Mouse (Mus musculus) urinary bladder, postnatal 14 days (tissue): Measurements from ENCODE around the gene Hspg2.
A peak's percentile ranks its signal among the peaks of the same experiment; 100 is the strongest.

Experiments
- DNase-seq: peaks from one replicate; pipeline ENCODE4 v3.0.0; 2021; ENCODE audit warnings: low spot score

Gene Hspg2

DNA sequence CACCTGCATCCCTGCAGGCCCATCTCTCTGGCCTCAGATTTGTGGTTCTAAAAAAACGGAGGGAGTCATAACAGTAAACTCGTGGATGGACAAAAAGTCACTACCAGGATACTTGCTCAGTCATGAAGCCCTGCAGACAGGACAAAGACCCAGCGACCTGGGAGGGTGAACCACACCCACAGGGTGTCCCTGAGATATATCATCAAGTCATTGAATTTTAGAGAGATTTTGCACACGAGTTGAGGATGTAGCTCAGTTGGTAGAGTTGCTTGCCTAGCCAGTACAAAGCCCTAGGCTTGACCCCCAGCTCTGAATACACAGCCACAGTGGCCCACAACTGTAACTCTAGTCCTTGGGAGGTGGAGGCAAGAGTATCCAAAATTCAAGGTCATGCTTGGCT lies 7.4 kb upstream of the Hspg2 start:
- no peak for DNase-seq

DNA sequence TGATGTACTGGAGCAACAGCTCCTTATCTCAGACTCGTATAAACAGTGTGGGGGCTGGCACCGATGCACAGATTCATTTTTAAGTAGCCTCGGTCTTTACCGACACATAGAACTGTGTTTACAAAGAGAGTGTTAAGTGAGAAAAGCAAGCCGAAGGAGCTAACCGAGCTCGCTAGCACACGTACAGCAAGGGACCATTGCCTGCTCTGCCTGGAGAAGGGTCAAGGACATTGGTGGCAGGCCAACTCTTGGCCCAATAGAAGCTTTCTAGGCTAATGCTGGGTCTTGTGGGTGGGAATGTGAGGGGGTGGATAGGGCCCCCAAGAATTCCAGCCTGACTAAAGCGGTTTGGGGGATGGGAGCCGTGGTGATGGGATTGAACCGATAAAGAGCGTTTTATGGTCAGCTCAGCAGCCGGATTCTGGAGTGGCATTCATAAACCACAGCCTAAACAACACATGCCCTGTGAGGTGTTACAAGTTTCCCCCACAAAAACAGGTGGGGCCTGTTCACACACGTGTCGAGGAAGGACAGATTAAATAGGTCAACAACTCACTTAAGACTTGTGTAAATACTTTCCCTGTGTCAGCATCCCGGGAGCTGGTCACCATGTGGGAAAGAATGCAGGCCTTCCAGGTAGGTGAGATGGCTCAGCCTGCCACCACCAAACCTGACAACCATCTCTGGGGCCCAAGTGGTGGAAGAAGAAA lies 6.4 kb upstream of the Hspg2 start:
- DNase-seq, result no peak

DNA sequence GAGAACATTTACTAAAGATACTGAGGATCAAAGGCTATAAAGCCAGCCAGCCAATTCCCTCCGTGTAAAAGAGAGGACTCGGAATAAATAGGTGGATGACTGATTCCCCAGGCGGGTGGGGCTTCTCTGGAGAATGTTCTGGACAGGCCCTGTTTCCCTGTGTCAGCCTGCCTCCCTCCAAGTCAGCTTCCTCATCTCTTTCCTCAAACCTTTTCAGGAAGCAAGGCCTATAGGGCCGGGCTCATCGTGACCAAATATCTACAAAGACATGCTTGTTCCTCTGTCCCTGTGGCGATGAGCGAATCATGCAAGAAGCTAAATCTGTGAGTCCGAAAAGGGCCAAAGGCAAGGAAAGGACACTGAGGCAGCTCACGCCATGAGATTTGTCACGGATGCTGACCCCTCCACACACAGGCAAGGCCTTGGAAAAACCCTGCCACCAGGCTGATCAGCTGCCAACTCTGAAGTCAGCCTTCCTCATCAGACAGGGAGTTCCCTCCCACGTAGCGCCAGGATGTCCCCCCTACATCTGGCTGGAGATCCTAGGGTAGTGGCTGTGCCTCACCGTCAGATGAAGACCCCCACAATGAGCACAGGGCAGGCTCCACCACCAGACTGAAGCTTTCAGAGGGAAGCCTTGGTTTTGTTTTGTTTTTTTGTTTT lies 3.3 kb upstream of the Hspg2 start:
- no peak for DNase-seq

DNA sequence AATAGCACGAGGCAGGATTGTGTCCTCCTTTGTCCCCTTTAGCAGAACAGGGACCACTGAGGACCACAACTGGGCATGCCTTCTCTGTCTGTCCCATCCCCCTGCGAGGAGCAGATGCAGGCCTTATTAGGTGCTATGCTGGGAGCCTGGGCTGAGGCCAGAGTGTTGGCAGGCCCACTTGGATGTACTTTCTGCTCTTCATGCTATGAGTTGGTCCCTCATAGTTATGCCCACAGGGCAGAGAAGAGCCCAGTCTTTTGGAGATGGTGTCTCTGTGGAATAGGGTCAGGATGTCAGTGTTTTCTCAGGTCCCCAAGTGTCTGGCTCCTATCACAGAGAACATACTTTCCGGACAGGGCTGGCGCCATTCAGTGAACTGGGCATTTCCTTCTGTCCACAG lies 1.6 kb upstream of the Hspg2 start:
- no peak for DNase-seq

DNA sequence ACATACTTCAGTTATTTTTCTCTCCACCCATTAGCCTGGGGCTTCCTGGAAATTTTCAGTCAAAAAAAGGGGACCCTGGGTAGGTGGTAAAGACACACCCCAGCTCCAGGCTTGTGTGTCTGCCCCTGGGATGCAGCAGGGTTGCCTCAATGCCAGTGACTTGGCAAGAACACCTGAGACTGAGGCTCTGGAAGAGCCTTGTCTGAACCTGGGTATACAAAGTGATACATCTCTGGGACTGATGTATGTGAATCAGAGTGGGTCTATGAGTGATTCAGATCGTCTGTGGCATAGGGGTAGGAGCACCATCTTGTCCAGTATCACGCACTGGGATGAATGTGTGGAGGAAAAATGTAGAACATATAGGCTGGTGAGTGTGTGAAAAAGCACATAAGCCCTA lies 1.0 kb upstream of the Hspg2 start:
- DNase-seq, result no peak

DNA sequence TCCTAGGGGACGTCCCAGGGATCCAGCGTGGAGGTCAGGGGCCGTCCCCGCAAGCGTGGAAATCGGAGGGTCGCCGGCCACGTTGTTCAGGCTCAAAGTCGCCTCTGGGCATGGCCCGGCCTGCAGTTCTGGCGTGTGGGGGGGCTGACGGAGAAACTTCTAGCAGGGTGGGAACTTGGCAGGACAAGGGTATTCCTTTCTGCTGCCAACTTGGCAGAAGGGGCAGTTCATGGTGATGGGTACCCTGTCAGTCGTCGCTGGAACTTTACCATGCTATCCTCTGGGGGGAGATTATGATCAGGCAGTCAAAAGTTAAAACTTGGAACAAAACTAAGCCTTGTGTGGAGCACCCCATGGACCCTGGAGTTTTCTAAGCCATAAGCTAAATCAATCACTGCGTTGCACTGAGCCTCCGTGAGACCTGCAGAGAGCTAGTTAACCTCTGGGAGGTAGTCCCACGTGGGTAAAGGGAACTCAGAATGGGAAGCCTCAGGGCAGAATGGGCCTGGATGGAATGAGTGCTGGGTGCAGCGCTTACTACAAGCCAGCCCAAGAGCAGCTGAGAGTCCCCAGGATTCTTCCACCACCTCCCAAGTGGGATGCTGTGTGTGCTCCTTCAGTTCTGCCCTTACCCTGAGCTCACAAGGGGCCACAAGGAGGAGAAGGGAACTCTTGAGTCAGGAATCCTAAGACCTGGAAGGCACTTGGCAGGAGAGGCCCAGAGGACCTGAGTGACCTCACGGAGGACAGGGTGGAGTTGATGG lies 694 bp downstream of the Hspg2 start:
- DNase-seq, result no peak

DNA sequence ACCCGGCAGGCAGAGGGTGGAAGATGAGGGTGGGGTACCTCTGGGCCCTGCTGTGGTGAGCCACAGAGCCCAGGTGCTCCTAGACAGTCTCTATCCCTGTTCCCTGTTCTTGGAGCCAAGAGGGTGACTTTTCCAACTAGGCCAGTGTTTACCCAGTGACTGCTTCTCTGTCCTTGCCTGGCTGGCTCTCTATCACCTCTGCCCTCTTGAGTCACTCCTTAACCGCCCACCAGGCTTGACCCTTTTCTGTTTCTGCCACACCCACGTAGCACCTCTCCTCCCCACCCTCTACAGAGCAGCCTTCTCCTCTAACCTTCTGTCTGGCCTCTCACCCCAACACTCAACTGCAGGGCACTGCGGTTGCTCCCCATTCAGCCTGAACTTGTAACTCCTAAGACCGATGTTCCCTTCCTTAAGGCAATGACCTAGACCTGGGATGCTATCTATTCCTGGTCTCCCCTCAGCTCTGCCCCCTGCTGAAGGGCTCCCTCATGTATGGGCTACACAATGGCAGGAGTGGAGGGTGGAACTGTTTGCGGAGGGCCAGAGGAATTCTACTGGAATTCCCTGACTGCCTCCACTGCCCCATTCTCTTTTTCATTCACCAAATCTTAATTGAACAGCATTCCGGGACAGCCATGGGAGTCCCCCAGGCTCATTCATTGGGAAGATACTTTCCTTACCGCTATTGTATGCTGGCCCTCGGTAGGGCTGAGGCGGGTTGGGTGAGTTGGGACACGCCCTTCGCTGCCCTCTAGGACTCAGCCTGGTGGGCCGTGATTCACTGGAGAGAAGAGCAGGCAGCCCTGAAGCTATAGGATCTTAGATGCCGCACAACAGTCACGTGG lies 1.5 kb downstream of the Hspg2 start:
- DNase-seq, result no peak

DNA sequence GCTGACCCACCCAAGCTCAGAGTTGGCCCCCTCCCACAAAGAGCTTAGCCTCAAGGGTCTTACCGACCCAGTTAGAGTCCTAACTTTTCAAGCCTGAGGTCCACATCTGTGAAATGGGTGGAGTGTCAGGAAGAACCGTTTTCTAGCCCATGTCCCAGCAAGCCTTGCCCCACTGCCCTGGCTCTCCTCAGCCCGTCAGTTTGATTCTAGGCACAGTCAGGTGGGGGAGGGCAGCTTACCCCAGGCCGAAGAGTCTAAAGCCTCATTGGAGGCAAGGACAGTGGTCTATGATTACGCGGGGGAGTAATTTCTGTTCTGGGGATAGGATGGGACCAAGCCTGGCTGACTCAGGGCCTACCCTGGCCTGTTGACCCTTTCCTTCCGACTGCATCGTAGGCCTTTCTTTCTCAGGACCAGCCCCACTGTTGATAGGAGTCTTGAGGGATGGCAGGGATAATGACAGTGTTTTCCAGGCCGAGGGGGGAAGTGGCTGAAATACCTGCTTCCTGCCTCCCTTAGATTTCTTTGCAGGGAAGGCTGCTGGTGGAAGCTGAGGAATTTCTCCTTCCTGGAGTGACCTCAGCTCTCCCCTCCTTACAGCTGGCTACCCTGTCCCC lies 2.2 kb downstream of the Hspg2 start:
- no peak for DNase-seq

DNA sequence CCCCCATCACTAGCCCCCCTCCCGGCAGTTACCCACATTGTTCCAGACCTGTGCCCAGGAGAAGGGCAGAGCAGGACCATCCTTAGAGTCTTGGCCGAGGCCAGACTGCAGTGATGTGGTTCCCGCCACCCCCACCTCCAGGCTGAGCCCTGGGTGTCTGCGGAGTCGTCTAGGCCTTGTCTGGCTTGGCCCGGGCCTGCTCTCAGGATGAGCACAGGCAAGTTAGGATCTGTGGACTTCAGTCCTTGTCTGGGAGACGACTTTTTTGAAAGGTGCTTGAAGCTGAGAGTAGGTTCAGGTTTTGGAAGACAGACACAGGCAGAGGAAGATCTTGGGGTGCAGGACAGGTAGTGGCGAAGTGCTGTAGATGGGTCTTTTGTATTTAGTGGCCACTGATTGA lies 2.8 kb downstream of the Hspg2 start:
- no peak for DNase-seq

DNA sequence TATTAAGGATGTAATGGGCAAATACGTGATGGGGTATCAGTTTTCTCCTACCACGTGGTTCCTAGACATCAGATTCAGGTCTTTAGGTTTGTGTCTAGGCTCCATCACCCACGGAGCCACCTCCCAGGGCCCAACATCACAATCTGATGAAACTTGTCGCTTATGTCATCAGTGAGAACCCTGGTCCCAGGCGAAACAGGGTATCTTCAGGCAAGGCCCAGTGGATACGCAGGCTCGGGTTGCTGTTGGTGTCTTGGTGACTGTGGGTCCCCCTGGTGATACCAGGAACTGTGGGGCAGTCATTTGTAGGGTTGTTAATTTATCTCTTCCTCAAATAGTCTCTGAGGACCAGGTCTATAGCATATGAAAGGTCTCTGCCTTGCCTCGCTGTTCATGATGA lies 4.7 kb downstream of the Hspg2 start:
- no peak for DNase-seq

DNA sequence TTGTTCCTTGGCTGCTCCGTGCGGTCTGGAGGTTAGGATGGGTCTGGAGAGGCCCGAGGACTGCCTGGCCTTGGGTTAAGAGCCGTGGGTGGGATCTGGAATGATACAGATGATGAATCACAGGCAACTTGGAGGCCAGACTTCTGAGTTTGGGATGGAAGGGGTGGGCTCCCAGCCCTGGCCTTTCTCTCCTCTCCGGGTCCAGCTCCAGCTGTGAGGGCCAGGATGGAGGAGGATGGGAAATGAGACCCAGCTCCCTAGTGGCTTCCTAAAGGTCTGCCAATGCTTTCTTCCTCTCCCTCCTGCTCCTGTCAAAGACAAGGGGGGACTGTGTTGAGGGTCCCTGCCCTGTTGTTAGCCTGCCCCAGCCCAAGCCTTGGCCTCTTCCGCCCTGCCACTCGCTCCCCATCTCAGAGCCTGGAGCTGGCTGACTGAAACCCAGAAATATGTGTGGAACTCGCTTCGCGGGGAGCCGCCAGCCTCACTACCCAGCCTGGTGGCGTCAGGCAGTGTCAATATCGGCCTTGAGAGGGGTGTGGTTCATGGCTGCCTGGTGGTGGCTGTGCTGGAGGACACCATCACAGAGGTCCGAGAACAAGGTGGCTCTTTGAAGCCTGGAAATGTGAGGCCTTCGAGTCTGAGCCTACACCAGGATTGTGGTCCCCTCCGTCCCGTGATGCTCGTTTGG lies 5.3 kb downstream of the Hspg2 start:
- DNase-seq, result peak; percentile 66

DNA sequence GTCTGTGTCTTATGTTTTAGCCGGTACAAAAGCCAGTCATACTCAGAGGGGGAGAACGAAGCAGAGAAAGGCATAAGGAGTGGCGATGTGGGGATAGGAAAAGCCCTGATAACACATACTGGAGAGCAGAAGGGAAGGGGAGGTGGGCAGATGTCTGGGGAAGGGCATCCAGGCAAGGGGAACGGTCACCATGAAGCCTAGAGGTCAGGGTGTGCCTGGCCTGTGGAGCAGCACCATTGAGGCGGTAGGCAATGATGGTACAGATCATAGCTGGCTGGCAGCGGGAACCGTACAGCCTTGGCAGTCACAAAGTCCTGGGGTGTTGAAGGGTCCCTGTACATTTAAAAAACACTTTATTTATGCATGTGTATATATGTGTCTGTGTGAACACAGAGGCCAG lies 6.1 kb downstream of the Hspg2 start:
- no peak for DNase-seq

DNA sequence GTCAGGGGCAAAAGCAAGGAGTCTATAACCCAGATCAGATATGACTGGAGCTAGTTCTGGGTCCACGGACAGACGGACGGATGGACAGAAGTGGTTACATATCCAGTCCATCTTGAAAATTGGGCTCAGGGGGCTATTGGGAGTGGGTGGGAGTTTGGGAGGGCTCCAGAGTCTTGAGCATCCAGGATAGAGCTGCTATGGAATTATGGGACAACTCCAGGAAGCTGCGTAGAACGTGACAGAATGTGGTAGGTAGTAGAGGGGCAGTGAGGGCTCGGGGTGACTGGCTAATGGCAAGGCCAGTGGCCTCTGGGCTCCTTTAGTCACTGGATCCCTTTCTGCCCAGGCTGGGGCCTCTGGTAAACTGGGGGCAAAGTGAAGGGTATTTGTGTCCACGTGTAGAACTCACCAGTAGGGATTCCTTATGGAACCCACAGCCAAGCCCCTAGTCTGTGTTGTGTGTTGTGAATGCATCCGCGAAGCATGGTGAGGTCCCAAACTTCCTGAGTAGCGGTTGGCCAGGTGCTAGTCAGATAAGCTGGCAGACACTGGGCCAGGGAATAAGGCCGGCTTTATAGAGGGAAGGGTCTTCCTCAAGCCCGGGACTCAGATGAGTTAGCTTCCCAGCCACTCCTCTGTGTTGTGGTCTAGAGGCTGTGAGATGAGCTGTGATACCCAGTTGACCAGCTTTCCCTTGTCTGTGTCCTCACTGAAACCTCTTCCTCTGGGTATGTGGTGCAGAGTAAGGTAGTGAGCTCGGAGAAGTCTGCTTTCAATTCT lies 6.9 kb downstream of the Hspg2 start:
- DNase-seq, result no peak

DNA sequence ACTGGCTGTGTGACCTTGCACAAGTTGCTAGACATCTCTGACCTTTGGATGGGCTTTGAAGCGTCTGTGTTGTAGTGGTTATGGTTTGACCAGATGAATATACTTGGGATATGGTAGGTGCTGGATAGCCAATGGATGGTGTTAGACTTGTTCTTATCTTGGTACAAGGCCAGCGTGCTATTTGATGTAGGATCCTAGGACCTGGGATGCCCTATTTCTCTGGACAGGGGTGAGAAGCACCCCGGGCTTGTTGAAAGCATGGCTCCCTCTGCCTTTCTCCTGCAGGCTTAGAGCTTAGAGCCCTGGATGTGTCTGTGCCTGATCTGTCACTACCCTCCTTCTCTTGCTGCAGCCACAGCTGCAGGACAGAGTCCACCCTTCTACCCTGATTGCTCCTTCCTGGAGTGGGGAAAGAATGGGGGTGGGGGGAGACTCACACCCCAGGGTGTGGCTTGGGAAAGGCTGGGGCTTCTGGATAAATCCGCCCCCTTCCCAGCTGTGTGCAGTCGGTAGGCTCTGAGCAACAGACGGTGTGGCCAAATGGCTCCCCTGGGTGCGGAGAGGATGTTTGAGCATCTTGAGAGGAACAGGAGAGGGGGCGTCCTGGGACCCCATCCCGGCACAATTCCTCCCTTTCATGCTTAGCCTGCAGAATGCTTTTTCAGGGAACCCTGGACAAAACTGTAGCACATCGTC lies 7.6 kb downstream of the Hspg2 start:
- peak; percentile 63 for DNase-seq

DNA sequence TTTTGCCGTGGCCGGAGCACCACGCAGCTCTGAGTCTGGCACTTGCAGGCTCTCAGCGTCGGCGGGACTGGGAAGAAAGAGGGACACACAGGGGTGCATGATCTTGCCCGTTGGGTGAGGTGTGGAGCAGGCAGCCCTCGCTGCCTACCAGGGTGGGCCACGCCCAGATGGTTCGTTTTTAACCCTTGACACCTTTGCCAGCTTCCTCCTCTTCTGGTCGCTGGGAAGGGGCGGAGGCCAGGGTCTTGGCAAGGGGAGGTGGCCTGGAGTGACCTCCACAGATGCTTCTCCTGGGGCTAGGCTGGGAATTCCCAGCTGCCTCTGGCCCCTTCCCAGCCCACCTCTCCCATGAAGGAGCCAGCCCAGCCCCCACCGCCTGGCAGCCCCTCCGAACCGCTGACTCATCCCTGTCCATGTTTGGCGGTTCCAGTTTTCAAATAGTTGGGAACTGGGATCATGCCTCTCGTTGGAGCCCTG lies 8.2 kb downstream of the Hspg2 start:
- DNase-seq, result peak; percentile 72

DNA sequence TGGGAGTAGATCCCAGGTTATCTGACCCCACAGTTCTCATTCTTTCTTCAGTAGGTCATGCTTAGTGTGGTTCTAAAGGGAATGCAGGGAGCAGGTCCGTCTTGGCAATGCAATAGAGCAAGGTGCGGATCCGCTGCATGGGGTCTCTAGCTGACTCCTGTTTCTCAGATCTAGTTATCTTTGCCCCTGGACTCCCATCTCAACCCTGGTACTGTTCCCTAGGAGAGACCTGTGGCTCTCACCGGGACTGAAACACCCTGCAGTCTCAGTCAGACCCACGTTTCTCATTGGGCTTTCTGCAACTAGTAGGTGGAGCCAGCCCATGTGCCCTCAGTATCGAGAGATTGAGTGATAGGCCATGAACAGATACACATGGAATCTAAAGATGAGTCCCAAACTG lies 9.0 kb downstream of the Hspg2 start:
- no peak for DNase-seq

DNA sequence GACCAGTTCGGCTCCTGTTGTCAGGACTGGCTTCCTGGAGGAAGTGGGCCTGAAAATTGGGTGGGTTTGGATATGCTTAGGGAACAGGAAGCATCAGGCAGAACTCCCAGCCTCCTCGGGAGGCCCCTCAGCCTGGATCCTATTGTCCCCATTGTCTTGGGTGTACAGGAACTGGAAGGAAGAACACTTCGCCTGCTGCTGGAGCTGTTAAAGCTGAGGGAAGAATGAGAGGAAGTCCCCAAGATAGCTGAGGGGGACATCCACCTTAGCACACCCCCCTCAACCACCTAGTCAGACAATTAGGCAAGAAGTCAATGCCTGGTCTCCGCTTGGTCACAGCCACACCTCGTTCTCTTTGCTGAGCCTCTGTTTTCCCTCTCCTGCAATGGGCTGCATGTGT lies 9.7 kb downstream of the Hspg2 start:
- no peak for DNase-seq

DNA sequence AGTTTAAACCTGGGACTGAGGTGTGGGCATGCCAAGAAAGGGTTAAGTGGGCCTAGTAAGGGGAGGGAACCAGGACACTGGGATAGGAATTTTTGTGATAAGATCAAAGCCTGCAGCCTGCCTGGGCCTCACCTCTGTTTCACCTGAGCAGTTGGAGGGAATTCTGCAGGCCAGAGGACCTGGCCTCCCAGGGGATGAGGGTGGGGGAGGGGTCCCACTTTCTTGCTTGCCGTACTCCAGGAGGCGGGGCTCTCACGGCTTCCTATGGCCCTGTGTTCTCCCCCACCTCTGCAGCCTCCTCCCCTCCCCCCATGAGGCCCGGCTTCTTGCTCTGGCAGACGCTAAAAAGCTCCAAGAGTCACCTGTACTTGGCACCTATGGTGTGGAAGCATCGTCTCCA lies 11.2 kb downstream of the Hspg2 start:
- no peak for DNase-seq

DNA sequence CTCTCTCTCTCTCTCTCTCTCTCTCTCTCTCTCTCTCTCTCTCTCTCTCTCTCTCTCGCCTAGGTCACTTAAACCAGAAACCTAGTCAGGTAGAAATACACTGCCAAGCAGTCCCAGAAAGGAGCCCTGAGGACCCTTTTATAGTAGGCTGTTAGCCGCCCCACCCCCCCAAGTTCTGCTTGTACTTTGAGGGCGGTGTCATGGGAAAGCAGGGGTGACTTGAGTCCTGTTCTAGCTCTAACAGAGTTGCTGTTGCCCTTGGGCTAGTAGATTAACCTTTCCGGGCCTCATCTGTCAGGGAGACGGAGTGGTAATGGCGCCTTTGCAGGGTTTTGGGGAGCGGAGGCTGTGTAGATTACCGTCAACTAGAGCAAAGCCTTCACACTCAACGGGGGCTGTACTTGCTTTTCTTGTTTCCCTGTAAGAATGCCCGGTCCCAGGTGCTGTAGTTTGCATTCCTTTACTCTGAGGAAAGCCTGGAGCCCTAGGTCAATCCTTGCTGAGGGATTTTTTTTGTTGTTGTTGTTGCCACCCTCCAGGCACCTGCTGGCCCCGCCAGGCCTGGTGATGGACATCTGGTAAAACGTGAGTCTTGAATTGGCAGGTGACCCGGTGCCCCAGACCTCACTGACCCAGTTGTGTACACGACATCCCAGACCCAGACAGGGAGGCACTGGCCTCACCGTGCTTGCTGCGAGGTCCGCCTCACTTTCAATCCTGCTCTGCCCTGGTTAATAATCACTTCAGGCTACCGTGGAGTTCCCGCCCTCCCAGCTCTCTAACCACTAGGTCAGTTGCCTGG lies 11.8 kb downstream of the Hspg2 start:
- no peak for DNase-seq
